Mouse (Mus musculus): ENCODE measurements around the gene Epyc.

GRCm38 (mm10) chr10:97626543-97626942 lies 17.3 kb upstream of the Epyc start:
- no peak for TF ChIP-seq MYOD1 (IDR thresholded peaks at IDR 0.05; ENCODE audit: control insufficient read depth in 1 of 3, insufficient read length in 2 of 3, low read depth in 2 of 3)
- no peak for TF ChIP-seq POLR2A (IDR thresholded peaks at IDR 0.05; ENCODE audit: insufficient read length, low read depth)
- TF ChIP-seq MYOG (IDR thresholded peaks at IDR 0.05; ENCODE audit: control insufficient read depth in 1 of 3, insufficient read depth in 1 of 3, insufficient read length in 2 of 3, low read depth in 2 of 3): no peak
- TF ChIP-seq CEBPB (IDR thresholded peaks at IDR 0.05; ENCODE audit: insufficient read depth, poor library complexity, severe bottlenecking): no peak
- no peak for TF ChIP-seq TCF3 (IDR thresholded peaks at IDR 0.05; ENCODE audit: insufficient read length, low read depth)
- TF ChIP-seq USF1 (IDR thresholded peaks at IDR 0.05; ENCODE audit: low read depth): no peak
- TF ChIP-seq POLR2AphosphoS2 (IDR thresholded peaks at IDR 0.05; ENCODE audit: insufficient read length, low read depth): no peak
- no peak for TF ChIP-seq MAX (IDR thresholded peaks at IDR 0.05; ENCODE audit: low read depth)
- no peak for TF ChIP-seq TCF12 (IDR thresholded peaks at IDR 0.05; ENCODE audit: insufficient read depth, poor library complexity, severe bottlenecking)
- no peak for TF ChIP-seq REST (IDR thresholded peaks at IDR 0.05; ENCODE audit: insufficient read depth, insufficient read length)
- no peak for TF ChIP-seq SRF (IDR thresholded peaks at IDR 0.05; ENCODE audit: control insufficient read depth, insufficient read length, low read depth)
- TF ChIP-seq E2F4 (IDR thresholded peaks at IDR 0.05; ENCODE audit: insufficient read depth): no peak
